Mouse (Mus musculus): ENCODE measurements around the gene Ddx46. TPM values are rescaled to one million over a fixed set of nuclear protein-coding genes. Genes with fewer than 3 reads are reported as not detected.
"Not testable (repeated sequence)": the region's sequence is repeated elsewhere in the genome, so short reads cannot be mapped to it uniquely, and the experiment has no call there.

Ddx46 gene
- polyA plus RNA-seq, 1 experiment from 2014 or later = 11.7 TPM

GRCm38 (mm10) chr13:55687927-55688602 lies 53.2 kb downstream of the Ddx46 start:
- no peak for DNase-seq
- no peak overlapping the region for H3K27ac ChIP-seq (ENCODE audit: low read depth)
- H3K27me3 ChIP-seq (ENCODE audit: insufficient read depth, low read length) = no peaks in the 10 kb centered on the region
- no peak overlapping the region for H3K4me2 ChIP-seq (ENCODE audit: low read depth, low read length)
- H3K9ac ChIP-seq (replicated peaks) = no peak overlapping the region
- TF ChIP-seq CTCF (IDR thresholded peaks at IDR 0.05; ENCODE audit: low read depth) (no peak), EP300 (IDR thresholded peaks at IDR 0.05; ENCODE audit: low read depth) (no peak)
- H3K4me3 ChIP-seq (ENCODE audit: low read depth, low read length) = no peak overlapping the region
- WGBS (ENCODE audit: insufficient replicate concordance) = 60% methylated on average over 4 of the region's 4 CpGs
- no peaks in the 10 kb centered on the region for H3K9me3 ChIP-seq (ENCODE audit: low read length)
- H3K4me1 ChIP-seq (ENCODE audit: insufficient read depth) = peaks cover 7% of the 10 kb centered on the region; the same call in 1 of the 2 replicates
- H3K36me3 ChIP-seq (replicated peaks; ENCODE audit: insufficient read depth, low read length) = no peaks in the 10 kb centered on the region
- ATAC-seq = no peak

DNA sequence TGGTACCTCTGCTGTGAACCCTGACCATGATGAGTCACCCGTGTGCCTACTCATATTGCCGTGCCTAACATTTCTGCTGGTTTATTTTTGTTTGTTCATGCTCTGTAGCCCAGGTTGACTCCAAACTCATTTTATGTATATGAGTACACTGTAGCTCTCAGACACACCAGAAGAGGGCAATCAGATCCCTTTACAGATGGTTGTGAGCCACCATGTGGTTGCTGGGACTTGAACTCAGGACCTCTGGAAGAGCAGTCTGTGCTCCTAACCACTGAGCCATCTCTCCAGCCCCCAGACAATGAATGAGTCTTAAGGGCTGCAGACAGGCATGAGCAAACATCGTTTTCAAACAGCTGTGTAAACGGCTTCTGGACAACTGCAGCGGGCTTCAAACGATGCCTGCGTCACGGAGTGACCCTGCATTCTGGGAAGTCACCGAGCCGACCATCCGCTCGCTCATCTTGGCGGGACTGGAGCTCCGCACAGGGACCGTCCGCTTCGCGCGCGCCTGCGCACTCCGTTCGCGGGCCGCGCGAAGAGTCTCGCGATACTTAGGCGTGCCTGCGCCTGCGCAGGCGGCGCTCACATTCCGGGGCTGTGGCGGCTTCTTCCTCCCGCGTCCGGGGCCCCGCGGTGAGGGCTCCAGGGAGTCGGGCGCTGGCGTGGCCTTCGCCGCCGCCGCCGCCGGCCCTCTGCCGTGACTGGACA lies 57.9 kb downstream of the Ddx46 start, which contains the start of gene B230219D22Rik:
Gene B230219D22Rik (plus strand): TSS at position 590 of the 708 bp plus-strand sequence.
- H3K4me2 ChIP-seq (ENCODE audit: low read depth, low read length) = peak within 1 kb of the TSS; percentile 81
- peaks cover 22% of the 10 kb centered on the region for H3K4me1 ChIP-seq (ENCODE audit: insufficient read depth)
- H3K27me3 ChIP-seq (ENCODE audit: insufficient read depth, low read length) = no peaks in the 10 kb centered on the region
- H3K36me3 ChIP-seq (replicated peaks; ENCODE audit: insufficient read depth, low read length) = no peaks in the 10 kb centered on the region; the same call in 1 of the 2 replicates
- peak within 1 kb of the TSS; percentile 100 for H3K9ac ChIP-seq (replicated peaks)
- DNase-seq (peak; percentile 93), ATAC-seq (peak; percentile 99)
- peak; percentile 27; the same call in 1 of the 2 replicates for TF ChIP-seq CTCF (IDR thresholded peaks at IDR 0.05; ENCODE audit: low read depth)
- TF ChIP-seq EP300 (IDR thresholded peaks at IDR 0.05; ENCODE audit: low read depth) = peak; percentile 72
- H3K27ac ChIP-seq (ENCODE audit: low read depth) = peak within 1 kb of the TSS; percentile 100
- peak within 1 kb of the TSS; percentile 86 for H3K4me3 ChIP-seq (ENCODE audit: low read depth, low read length)
- no peaks in the 10 kb centered on the region for H3K9me3 ChIP-seq (ENCODE audit: low read length)
- WGBS (ENCODE audit: insufficient replicate concordance) = 2% methylated on average over 43 of the region's 51 CpGs

GRCm38 (mm10) chr13:55693243-55693721 lies 58.5 kb downstream of the Ddx46 start:
- Histone ChIP-seq H3K36me3 (replicated peaks; ENCODE audit: insufficient read depth, low read length) (peaks cover under 1% of the 10 kb centered on the region), H3K27ac (ENCODE audit: low read depth) (peak overlapping the region; percentile 100), H3K27me3 (ENCODE audit: insufficient read depth, low read length) (no peaks in the 10 kb centered on the region), H3K4me3 (ENCODE audit: low read depth, low read length) (peak overlapping the region; percentile 86), H3K9me3 (ENCODE audit: low read length) (no peaks in the 10 kb centered on the region), H3K4me2 (ENCODE audit: low read depth, low read length) (peak overlapping the region; percentile 81), H3K9ac (replicated peaks) (peak overlapping the region; percentile 100), H3K4me1 (ENCODE audit: insufficient read depth) (peaks cover 22% of the 10 kb centered on the region)
- ATAC-seq = peak; percentile 72
- under 1% methylated on average over 42 of the region's 70 CpGs for WGBS (ENCODE audit: insufficient replicate concordance)
- no peak for DNase-seq
- TF ChIP-seq EP300 (IDR thresholded peaks at IDR 0.05; ENCODE audit: low read depth) (no peak), CTCF (IDR thresholded peaks at IDR 0.05; ENCODE audit: low read depth) (no peak)

GRCm38 (mm10) chr13:55694110-55694509 lies 59.3 kb downstream of the Ddx46 start:
- no peak for ATAC-seq
- peak overlapping the region; percentile 100 for H3K9ac ChIP-seq (replicated peaks)
- peak overlapping the region; percentile 19; the same call in 1 of the 2 replicates for H3K27ac ChIP-seq (ENCODE audit: low read depth)
- peak overlapping the region; percentile 81 for H3K4me2 ChIP-seq (ENCODE audit: low read depth, low read length)
- peaks cover 9% of the 10 kb centered on the region for H3K36me3 ChIP-seq (replicated peaks; ENCODE audit: insufficient read depth, low read length)
- H3K4me1 ChIP-seq (ENCODE audit: insufficient read depth) = peaks cover 22% of the 10 kb centered on the region
- H3K9me3 ChIP-seq (ENCODE audit: low read length) = no peaks in the 10 kb centered on the region
- H3K27me3 ChIP-seq (ENCODE audit: insufficient read depth, low read length) = no peaks in the 10 kb centered on the region
- TF ChIP-seq CTCF (IDR thresholded peaks at IDR 0.05; ENCODE audit: low read depth) (no peak), EP300 (IDR thresholded peaks at IDR 0.05; ENCODE audit: low read depth) (no peak)
- H3K4me3 ChIP-seq (ENCODE audit: low read depth, low read length) = peak overlapping the region; percentile 86
- 8% methylated on average over 8 of the region's 8 CpGs for WGBS (ENCODE audit: insufficient replicate concordance)
- DNase-seq = no peak

- DNase-seq; H3K4me2 ChIP-seq (ENCODE audit: low read depth, low read length); H3K27ac ChIP-seq (ENCODE audit: low read depth); H3K27me3 ChIP-seq (ENCODE audit: insufficient read depth, low read length); H3K4me3 ChIP-seq (ENCODE audit: low read depth, low read length); ATAC-seq; H3K9me3 ChIP-seq (ENCODE audit: low read length); H3K9ac ChIP-seq (replicated peaks): not testable (repeated sequence)
- WGBS (ENCODE audit: insufficient replicate concordance) = no CpG with 5 or more reads among the region's 3 CpGs
- H3K4me1 ChIP-seq (ENCODE audit: insufficient read depth) = peaks cover 22% of the 10 kb centered on the region
- H3K36me3 ChIP-seq (replicated peaks; ENCODE audit: insufficient read depth, low read length) = peaks cover 26% of the 10 kb centered on the region
Observed at GRCm38 (mm10) chr13:55695989-55696388, 61.2 kb downstream of the Ddx46 start.

DNA sequence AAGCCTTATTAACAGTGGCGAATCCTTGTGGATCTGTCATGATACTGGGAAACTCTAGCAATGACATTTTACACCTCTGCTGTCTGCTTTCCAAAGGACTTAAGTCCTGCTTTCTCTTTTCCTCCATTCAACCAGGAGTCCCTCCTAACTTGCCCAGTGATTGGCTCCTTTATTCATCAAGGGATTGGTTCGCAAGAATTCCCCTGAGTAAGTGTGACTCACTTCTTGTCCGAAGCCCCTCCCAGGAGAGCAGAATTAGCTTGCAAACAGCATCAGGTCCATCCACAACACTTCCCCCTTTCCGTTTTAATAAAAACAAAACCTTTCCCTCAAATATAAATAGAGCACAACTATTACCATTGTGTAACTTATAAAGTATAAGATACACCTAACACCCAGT lies 69.5 kb downstream of the Ddx46 start:
- Histone ChIP-seq H3K27ac (ENCODE audit: low read depth) (no peak overlapping the region), H3K4me2 (ENCODE audit: low read depth, low read length) (no peak overlapping the region), H3K4me3 (ENCODE audit: low read depth, low read length) (no peak overlapping the region), H3K9me3 (ENCODE audit: low read length) (no peaks in the 10 kb centered on the region), H3K27me3 (ENCODE audit: insufficient read depth, low read length) (no peaks in the 10 kb centered on the region), H3K36me3 (replicated peaks; ENCODE audit: insufficient read depth, low read length) (peaks cover 38% of the 10 kb centered on the region), H3K9ac (replicated peaks) (no peak overlapping the region), H3K4me1 (ENCODE audit: insufficient read depth) (no peaks in the 10 kb centered on the region)
- DNase-seq (no peak), ATAC-seq (no peak)
- WGBS (ENCODE audit: insufficient replicate concordance) = 90% methylated on average over 4 of the region's 4 CpGs
- no peak for TF ChIP-seq EP300 (IDR thresholded peaks at IDR 0.05; ENCODE audit: low read depth)
- TF ChIP-seq CTCF (IDR thresholded peaks at IDR 0.05; ENCODE audit: low read depth) = no peak

Measured in liver, postnatal 0 days (tissue).